Mouse (Mus musculus) testis, adult 2 months (tissue): Measurements from ENCODE around the gene Marveld3. TPM values are rescaled to one million over a fixed set of nuclear protein-coding genes. Genes with fewer than 3 reads are reported as not detected.

ENCODE experiments used
- H3K27ac ChIP-seq: fragments of 200-500 bp; 2 replicates; pipeline ENCODE4 v1.5.1; 2012; ENCODE audit warnings: low read depth, low read length; ENCODE audit not compliant: control insufficient read depth, insufficient read depth
- H3K27me3 ChIP-seq: fragments of 200-500 bp; 2 replicates; pipeline ENCODE4 v1.6.1; 2012; ENCODE audit warnings: mild to moderate bottlenecking, low read length, moderate library complexity; ENCODE audit not compliant: control insufficient read depth, insufficient read depth
- H3K36me3 ChIP-seq: fragments of 200-500 bp; 2 replicates; pipeline ENCODE4 v1.6.1; 2012; ENCODE audit warnings: mild to moderate bottlenecking, low read length; ENCODE audit not compliant: control insufficient read depth, insufficient read depth
- H3K4me1 ChIP-seq: fragments of 200-500 bp; 2 replicates; pipeline ENCODE4 v1.6.1; 2012; ENCODE audit warnings: low read length; ENCODE audit not compliant: control insufficient read depth, insufficient read depth
- H3K4me3 ChIP-seq: fragments of 200-500 bp; 2 replicates; pipeline ENCODE4 v1.5.1; 2012; ENCODE audit warnings: low read depth, mild to moderate bottlenecking, low read length, moderate library complexity, mixed read lengths; ENCODE audit not compliant: control insufficient read depth
- CTCF ChIP-seq: fragments of 200-500 bp; IDR thresholded peaks from 2 replicates; pipeline ENCODE4 v1.5.1; 2012; ENCODE audit warnings: low read depth, mild to moderate bottlenecking, inconsistent platforms, low read length, moderate library complexity; ENCODE audit not compliant: control insufficient read depth, insufficient read depth, insufficient replicate concordance
- POLR2A ChIP-seq: fragments of 200-500 bp; IDR thresholded peaks from 2 replicates; pipeline ENCODE4 v1.6.1; 2012; ENCODE audit warnings: low read depth, mild to moderate bottlenecking, inconsistent platforms, low read length, moderate library complexity; ENCODE audit not compliant: control insufficient read depth
- polyA plus RNA-seq: library from polyadenylated mRNA; depleted of rRNA; stranded (reverse); fragments of >200 nt; gene quantifications from 2 replicates; pipeline ENCODE4 v1.2.3, GENCODE M21; 2012; rRNA removed

Gene Marveld3
- 0.80 and 1.3 TPM in 2 replicates for polyA plus RNA-seq

DNA sequence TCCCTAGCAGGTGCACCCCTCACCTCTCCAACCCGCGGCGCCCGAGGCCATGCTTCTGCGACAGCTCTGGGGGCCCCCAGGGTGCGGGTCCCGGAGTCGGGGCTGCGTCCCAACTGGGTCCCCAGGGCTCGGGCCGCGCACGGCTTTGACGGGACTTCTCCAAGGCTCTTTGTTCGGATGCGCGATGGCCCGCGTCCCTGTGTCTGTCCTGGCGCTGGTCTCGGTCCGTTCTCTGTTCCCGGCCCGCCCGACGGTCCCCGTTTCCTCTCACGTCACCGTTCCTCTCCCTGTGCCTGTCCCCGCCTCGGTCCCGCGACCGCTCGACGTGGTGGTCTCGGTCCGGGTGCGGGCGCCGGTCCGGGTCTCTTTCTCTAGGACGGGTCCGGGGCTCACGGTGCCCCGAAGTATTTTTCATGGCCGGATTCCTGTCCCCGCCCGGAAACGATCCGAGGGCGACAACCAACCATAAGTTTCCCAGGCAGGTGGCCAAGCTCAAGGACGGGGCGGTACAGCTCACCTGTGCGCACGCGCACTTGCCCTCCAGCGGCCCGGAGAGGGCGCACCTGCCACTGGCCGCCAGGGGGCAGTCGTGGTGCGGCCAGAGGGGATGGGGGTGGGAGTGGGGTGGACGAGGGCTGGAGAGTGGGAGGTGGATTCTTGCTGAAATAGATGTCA, at the start of gene Marveld3:
Marveld3 (minus strand) TSS at position 511 of the 675 bp plus-strand sequence.
- TF ChIP-seq POLR2A = no peak
- TF ChIP-seq CTCF = peak; percentile 97
- Histone ChIP-seq H3K4me1 (peaks cover 22% of the 10 kb centered on the region), H3K27me3 (no peaks in the 10 kb centered on the region), H3K27ac (no peak within 1 kb of the TSS), H3K4me3 (peak within 1 kb of the TSS; percentile 81), H3K36me3 (no peaks in the 10 kb centered on the region)

DNA sequence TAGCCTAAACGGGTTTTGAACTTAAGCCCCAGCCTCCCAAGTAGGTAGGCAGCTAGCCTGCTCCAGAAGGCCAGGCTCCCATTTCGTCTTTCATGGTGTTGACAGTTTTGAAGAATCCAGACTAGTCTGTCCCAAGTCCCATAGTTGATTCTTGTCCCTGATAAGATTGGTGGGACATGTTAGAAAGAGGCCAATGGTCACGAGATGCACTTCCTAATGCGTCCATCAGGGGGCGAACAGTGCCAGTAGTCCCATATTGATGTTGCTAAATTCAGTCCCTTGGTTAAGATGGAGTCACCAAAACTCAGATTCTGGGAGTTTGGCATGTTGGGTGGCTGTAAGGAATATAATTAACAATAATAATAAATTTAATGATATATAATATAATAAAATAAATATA, 48.9 kb upstream of the Marveld3 start:
- Histone ChIP-seq H3K27me3 (no peaks in the 10 kb centered on the region), H3K27ac (no peak overlapping the region), H3K36me3 (no peaks in the 10 kb centered on the region), H3K4me3 (no peak overlapping the region), H3K4me1 (peaks cover 22% of the 10 kb centered on the region)
- TF ChIP-seq POLR2A = no peak
- peak; percentile 48; the same call in 1 of the 2 replicates for TF ChIP-seq CTCF

DNA sequence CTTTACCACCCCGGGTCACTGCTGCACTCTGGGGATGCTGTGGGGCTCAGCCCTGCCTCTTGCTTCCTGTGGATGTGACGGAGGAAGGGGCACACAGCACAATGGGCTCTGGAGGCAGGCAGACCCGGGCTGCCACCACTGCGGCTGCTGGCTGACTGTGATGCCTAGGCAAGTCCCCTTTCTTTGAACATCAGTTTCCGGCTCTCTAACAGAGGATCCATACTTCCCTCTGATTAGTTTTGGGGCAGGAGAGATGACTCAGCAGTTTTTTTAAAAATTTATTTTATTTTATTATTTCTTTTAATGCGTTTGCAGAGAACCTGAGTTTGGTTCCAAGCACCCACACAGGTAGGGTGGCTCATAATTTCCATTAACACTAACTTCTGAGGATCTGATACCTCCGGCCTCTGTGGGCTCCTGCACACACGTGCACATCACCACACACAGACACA, 47.0 kb upstream of the Marveld3 start:
- no peak overlapping the region; the same call in 1 of the 2 replicates for H3K4me3 ChIP-seq
- no peaks in the 10 kb centered on the region for H3K27me3 ChIP-seq
- H3K36me3 ChIP-seq = no peaks in the 10 kb centered on the region
- TF ChIP-seq POLR2A (no peak), CTCF (no peak)
- no peak overlapping the region for H3K27ac ChIP-seq
- H3K4me1 ChIP-seq = peaks cover 22% of the 10 kb centered on the region

DNA sequence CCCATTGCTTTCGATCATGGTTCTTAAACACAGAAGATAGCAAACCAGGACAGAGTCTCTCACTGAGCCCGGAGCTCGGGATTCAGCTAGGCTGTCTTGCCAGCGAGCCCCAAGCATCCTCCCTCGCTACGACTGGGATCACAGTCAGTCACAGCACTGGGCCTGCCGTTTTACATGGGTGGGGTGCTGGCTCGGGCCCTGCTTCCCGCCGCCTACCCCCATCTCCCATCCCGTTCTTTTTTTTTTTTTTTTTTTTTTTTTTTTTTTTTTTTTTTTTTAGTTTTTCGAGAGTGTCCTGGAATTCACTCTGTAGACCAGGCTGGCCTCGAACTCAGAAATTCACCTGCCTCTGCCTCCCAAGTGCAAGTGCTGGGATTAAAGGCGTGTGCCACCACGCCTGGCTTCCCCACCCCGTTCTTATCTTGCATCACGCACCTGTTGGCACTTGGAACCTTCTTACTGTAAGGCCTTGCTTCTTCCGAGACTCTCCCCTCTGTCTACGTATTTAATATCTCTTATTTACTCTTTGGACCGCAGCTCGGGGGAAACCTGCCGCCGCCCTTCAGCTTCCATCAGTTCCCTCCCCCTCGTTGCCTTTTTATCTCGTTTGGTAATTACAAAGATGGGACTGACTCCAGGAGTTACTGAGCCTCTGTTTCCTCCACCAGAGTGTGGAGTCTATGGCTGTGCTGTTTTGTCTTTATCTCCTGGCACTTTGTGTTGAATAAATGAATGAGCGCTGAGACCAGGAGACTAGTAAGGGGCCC, 46.4 kb upstream of the Marveld3 start:
- H3K4me3 ChIP-seq = peak overlapping the region; percentile 62
- no peak overlapping the region for H3K27ac ChIP-seq
- H3K27me3 ChIP-seq = no peaks in the 10 kb centered on the region
- H3K4me1 ChIP-seq = peaks cover 22% of the 10 kb centered on the region
- H3K36me3 ChIP-seq = no peaks in the 10 kb centered on the region
- TF ChIP-seq POLR2A (no peak), CTCF (no peak)

DNA sequence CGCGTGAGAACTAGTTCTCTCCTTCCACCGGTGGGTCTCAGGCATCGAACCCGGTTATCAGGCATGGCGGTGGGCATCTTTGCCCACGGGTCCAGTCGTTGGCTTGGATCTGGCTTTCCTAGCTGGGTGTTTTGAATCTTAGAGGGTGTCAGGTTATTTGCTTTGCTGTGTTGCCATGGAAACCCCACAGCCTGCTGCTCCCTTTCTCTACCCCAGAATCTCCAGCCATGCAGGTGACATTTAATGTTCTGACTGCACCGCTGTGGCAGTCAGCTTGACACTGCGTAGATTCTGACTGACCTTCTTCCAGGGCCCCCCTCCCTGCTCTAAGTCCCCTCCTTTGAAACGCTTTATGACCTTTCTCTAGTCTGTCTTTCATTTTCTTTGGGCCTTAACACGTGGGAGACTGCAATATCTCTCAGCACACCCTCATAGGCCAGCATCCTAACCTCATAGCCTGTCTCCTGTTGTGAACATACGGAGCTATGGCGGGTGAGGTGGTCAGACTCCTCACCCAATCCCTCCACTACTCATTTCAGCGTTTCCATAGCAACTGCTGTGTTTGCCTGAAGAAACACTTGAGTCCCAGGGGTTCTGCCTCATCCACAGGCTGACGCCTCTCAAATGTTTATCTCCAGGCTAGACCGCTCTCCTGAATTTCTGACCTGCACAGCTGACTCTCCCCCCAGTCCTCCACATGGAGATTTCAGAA, 44.5 kb upstream of the Marveld3 start:
- no peaks in the 10 kb centered on the region for H3K27me3 ChIP-seq
- H3K4me3 ChIP-seq = peak overlapping the region; percentile 71
- no peak overlapping the region for H3K27ac ChIP-seq

DNA sequence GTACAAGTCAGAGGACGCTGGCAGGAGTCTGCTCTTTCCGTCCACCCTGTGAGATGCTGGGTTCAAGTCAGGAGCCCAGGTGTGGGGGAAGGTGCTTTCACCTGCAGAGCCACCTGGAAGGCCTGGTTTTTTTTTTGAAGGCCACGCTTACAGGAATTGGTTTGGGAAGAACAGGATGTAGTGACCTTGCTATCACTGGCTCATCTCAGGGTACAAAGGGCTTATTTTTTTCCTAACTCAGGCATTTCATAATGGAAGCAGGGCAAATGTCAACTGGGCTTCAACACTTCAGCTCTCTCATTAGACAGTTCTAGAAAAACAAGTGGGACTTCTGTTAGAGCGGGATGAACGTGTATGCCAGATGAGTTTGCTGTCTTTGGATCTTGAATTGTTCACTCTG, 42.3 kb upstream of the Marveld3 start:
- no peaks in the 10 kb centered on the region for H3K27me3 ChIP-seq
- TF ChIP-seq CTCF (no peak), POLR2A (no peak)

More for the DNA sequence above, 44.5 kb upstream of the Marveld3 start:
- no peak for TF ChIP-seq POLR2A
- no peak for TF ChIP-seq CTCF
- peaks cover 20% of the 10 kb centered on the region for H3K4me1 ChIP-seq
- no peaks in the 10 kb centered on the region for H3K36me3 ChIP-seq

DNA sequence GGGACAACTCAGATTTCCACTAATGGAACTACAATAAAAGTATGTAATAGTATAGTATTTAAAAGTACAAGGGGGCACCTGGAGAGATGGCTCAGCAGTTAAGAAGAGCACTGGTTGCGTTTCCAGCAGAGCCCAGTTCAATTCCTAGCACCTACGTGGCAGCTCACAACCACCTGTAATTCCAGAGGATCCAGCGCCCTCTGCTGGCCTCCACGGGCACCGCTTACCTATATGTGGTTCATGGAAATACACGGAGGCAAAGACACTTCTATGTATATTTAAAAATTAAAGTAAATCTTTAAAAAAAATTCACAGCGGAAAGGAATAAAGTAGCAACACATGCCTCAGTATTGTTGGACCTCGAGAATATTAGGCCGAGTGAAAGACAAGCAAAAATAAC, 41.0 kb upstream of the Marveld3 start:
- Histone ChIP-seq H3K36me3 (no peaks in the 10 kb centered on the region), H3K4me3 (no peak overlapping the region), H3K4me1 (peaks cover 18% of the 10 kb centered on the region), H3K27me3 (no peaks in the 10 kb centered on the region), H3K27ac (no peak overlapping the region)
- TF ChIP-seq POLR2A = no peak
- TF ChIP-seq CTCF = peak; percentile 77; the same call in 1 of the 2 replicates

More for the DNA sequence above, 42.3 kb upstream of the Marveld3 start:
- Histone ChIP-seq H3K4me3 (no peak overlapping the region), H3K36me3 (no peaks in the 10 kb centered on the region), H3K4me1 (peaks cover 22% of the 10 kb centered on the region), H3K27ac (no peak overlapping the region)
